Mouse (Mus musculus) cerebellum, adult 2 months (tissue): ENCODE results near the gene Gemin6.

Experiments used
- CTCF ChIP-seq: fragments of 200-500 bp; IDR thresholded peaks from 2 replicates; pipeline ENCODE4 v1.5.1; 2011; ENCODE audit warnings: low read depth, mild to moderate bottlenecking, control low read depth, low read length, moderate library complexity, borderline replicate concordance; ENCODE audit not compliant: insufficient read depth
- POLR2A ChIP-seq: fragments of 200-500 bp; IDR thresholded peaks from 2 replicates; pipeline ENCODE4 v1.6.1; 2011; ENCODE audit warnings: low read length, control low read depth, borderline replicate concordance; ENCODE audit not compliant: insufficient read depth

GRCm38 (mm10) chr17:80193075-80193474 is 31.2 kb upstream of the Gemin6 start:
- TF ChIP-seq POLR2A (no peak), CTCF (peak; percentile 37; the same call in 1 of the 2 replicates)
